In genomic region chr12:116425392-116425791, GRCm38 (mm10) we compare ENCODE assay signal across 12 mouse cellular contexts.
"Had no signal": no experiment of that assay in that cellular context is flagged by ENCODE, and none has a peak within 500 bp of the region (broad histone marks: within the 10 kb centered on the region; RNA-seq: fewer than 3 reads in every experiment).

No protein-coding gene starts in this region.

- H3K4me3 ChIP-seq: left cerebral cortex, adult 2 months; limb, embryonic 10.5 days; liver, embryonic 15.5 days; midbrain, embryonic 13.5 days; neural tube, embryonic 15.5 days; stomach, embryonic 15.5 days had no signal

- DNase-seq: kidney, postnatal 10 days; kidney, postnatal 4 days; lung, adult 2 months; lung, postnatal 36 days; right cerebral cortex, postnatal 4 days; thymus, postnatal 36 days had no signal

- H3K27ac ChIP-seq: left cerebral cortex, adult 2 months; limb, embryonic 10.5 days; liver, embryonic 15.5 days; midbrain, embryonic 13.5 days; neural tube, embryonic 15.5 days; stomach, embryonic 15.5 days had no signal
